ENCODE assay signal across 10 mouse cellular contexts in genomic region chr4:59333424-59333895, GRCm38 (mm10).
"Had no signal": no experiment of that assay in that cellular context is flagged by ENCODE, and none has a peak within 500 bp of the region (broad histone marks: within the 10 kb centered on the region; RNA-seq: fewer than 3 reads in every experiment).

No protein-coding gene starts in this region.

- H3K27ac ChIP-seq: intestine, embryonic 15.5 days; kidney, embryonic 15.5 days; limb, embryonic 13.5 days; liver, embryonic 14.5 days; stomach, embryonic 15.5 days had no signal

- ATAC-seq: intestine, embryonic 15.5 days had no signal

- H3K4me3 ChIP-seq: intestine, embryonic 15.5 days; kidney, embryonic 15.5 days; limb, embryonic 13.5 days; stomach, embryonic 15.5 days had no signal

- H3K36me3 ChIP-seq: intestine, embryonic 15.5 days; kidney, embryonic 15.5 days; limb, embryonic 13.5 days; stomach, embryonic 15.5 days had no signal

- H3K4me2 ChIP-seq: intestine, embryonic 15.5 days; kidney, embryonic 15.5 days; limb, embryonic 13.5 days; stomach, embryonic 15.5 days had no signal

- DNase-seq: kidney, adult 18-20 months; kidney, postnatal 14 days; left cerebral cortex, postnatal 4 days; midbrain, embryonic 14.5 days; right cerebral cortex, postnatal 14 days had no signal

- H3K9ac ChIP-seq: intestine, embryonic 15.5 days; kidney, embryonic 15.5 days; limb, embryonic 13.5 days; liver, embryonic 14.5 days; stomach, embryonic 15.5 days had no signal

- H3K27me3 ChIP-seq: intestine, embryonic 15.5 days; kidney, embryonic 15.5 days; limb, embryonic 13.5 days; stomach, embryonic 15.5 days had no signal

- H3K9me3 ChIP-seq: intestine, embryonic 15.5 days; kidney, embryonic 15.5 days; limb, embryonic 13.5 days; stomach, embryonic 15.5 days had no signal
